Mouse (Mus musculus) cerebellum, adult 2 months (tissue): ENCODE data around the gene Mtss1l. TPM values are rescaled to one million over a fixed set of nuclear protein-coding genes. Genes with fewer than 3 reads are reported as not detected.

Experiments used
- DNase-seq, 2 experiments: peaks; one replicate each; pipeline ENCODE4 v3.0.0; 2021
- H3K27ac ChIP-seq: fragments of 200-500 bp; 2 replicates; pipeline ENCODE4 v1.5.1; 2012; ENCODE audit warnings: low read length, control low read depth, inconsistent platforms; ENCODE audit not compliant: insufficient read depth
- H3K27me3 ChIP-seq: fragments of 200-500 bp; 2 replicates; pipeline ENCODE4 v1.6.1; 2012; ENCODE audit warnings: inconsistent platforms, mild to moderate bottlenecking, low read length, moderate library complexity; ENCODE audit not compliant: control insufficient read depth, insufficient read depth
- H3K4me1 ChIP-seq: fragments of 200-500 bp; 2 replicates; pipeline ENCODE4 v1.6.1; 2011; ENCODE audit warnings: low read length; ENCODE audit not compliant: control insufficient read depth, insufficient read depth
- H3K4me3 ChIP-seq: fragments of 200-500 bp; replicated peaks from 2 replicates; pipeline ENCODE3; 2011; ENCODE audit warnings: mild to moderate bottlenecking, low read depth, low read length, control low read depth; ENCODE audit not compliant: insufficient read depth
- CTCF ChIP-seq: fragments of 200-500 bp; IDR thresholded peaks from 2 replicates; pipeline ENCODE4 v1.5.1; 2011; ENCODE audit warnings: low read depth, mild to moderate bottlenecking, control low read depth, low read length, moderate library complexity, borderline replicate concordance; ENCODE audit not compliant: insufficient read depth
- POLR2A ChIP-seq: fragments of 200-500 bp; IDR thresholded peaks from 2 replicates; pipeline ENCODE4 v1.6.1; 2011; ENCODE audit warnings: low read length, control low read depth, borderline replicate concordance; ENCODE audit not compliant: insufficient read depth
- WGBS: fragments of 180-500 bp; shearing (Covaris S2); methylation state at CpG from one replicate; pipeline ENCODE4 v1.1.7; 2018; 5-methylcytosine and 5-hydroxymethylcytosine counted together
- polyA plus RNA-seq: library from polyadenylated mRNA; depleted of rRNA; stranded (reverse); fragments of >200 nt; gene quantifications from 2 replicates; pipeline ENCODE4 v1.2.3, GENCODE M21; 2012

Mtss1l gene
- polyA plus RNA-seq, 1 experiment: 257 TPM

DNA sequence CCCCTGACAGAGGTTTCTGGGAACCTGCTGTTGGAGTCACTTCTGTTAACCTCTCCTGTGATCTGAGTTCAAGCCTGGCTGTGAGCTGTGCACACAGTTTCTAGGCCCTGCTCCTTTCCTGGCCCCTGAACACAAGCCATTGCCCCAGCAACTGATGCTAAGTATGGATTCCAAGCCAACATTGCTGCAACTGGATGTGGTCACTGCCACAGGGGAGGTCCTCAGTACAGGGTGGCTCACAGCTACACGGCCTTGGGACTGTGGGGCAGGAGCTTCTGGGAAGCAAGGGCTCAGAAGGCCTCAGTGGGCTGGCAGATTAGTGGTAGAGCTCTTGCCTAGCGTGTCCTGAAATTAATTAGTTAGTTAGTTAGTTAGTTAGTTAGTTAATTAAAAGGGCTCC is 20.7 kb upstream of the Mtss1l start:
- TF ChIP-seq CTCF (no peak), POLR2A (no peak)

GRCm38 (mm10) chr8:110702636-110703459 is 18.4 kb upstream of the Mtss1l start:
- H3K27me3 ChIP-seq: no peaks in the 10 kb centered on the region
- WGBS: 45% methylated on average over 9 of the region's 9 CpGs
- DNase-seq: peak in 1 of 2 experiments; percentile 53
- no peak overlapping the region for H3K4me3 ChIP-seq
- TF ChIP-seq CTCF: no peak
- no peak for TF ChIP-seq POLR2A
- peak overlapping the region; percentile 96 for H3K27ac ChIP-seq
- H3K4me1 ChIP-seq: peaks cover 54% of the 10 kb centered on the region

More for the DNA sequence above, 20.7 kb upstream of the Mtss1l start:
- H3K27me3 ChIP-seq: no peaks in the 10 kb centered on the region
- WGBS: 87% methylated on average over 2 of the region's 2 CpGs
- H3K4me1 ChIP-seq: peaks cover 52% of the 10 kb centered on the region
- no peak for DNase-seq
- no peak overlapping the region for H3K27ac ChIP-seq
- H3K4me3 ChIP-seq: no peak overlapping the region

DNA sequence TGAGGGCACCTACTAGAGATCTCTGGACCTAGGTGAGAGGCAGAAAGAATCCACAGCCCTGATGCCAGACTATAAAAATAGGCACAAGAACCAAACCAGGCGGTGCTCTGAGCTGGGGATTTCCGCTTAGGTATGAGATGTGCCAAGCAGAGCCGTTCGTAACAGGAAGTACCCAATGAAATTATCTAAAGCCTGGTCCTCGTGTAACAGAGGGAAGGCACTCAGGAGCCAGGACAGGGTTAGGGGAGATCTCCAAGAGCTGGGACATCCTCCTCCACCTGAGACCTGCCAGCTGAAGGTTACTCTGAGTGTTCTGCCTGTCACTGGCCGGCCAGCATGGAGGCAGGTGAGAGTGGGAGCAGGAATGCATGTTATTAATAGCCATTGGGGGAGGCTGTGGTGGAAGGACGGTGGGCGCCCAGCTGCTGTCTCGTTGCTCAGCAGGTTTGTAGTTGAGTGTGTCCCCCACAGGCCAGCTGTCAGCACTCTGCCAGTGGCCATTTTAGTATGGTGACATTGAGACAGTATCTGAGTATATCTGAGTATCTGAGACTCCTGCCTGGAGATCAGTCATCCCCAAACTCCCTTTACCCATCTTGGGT is 17.7 kb upstream of the Mtss1l start:
- Histone ChIP-seq H3K4me3 (no peak overlapping the region), H3K27ac (peak overlapping the region; percentile 96), H3K4me1 (peaks cover 54% of the 10 kb centered on the region), H3K27me3 (no peaks in the 10 kb centered on the region)
- DNase-seq: peak; percentile 55 to 62
- TF ChIP-seq POLR2A: no peak
- no peak for TF ChIP-seq CTCF
- WGBS: 26% methylated on average over 9 of the region's 9 CpGs

DNA sequence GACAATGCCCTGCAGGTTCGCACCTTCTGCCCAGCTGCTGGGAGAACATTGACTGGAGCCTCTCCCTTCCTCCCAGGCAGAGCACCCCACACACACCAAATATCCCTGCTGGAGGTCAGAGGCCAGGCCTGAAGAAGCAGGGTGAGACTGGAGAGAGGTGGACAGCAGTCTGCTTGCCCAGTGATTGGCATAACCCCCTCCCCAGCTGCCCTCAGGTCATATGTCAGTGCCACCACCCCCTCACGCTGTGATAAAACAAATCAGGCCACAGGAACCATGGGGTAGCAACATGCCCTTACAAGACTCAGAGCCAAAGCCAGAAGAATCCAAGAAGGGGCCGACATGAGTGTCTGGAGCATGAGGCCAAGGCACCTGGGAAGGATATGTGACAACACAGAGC is 17.2 kb upstream of the Mtss1l start:
- no peak overlapping the region for H3K4me3 ChIP-seq
- 55% methylated on average over 3 of the region's 3 CpGs for WGBS
- peak overlapping the region; percentile 96 for H3K27ac ChIP-seq
- TF ChIP-seq CTCF: no peak
- no peak for TF ChIP-seq POLR2A
- peaks cover 54% of the 10 kb centered on the region for H3K4me1 ChIP-seq
- no peaks in the 10 kb centered on the region for H3K27me3 ChIP-seq
- DNase-seq: peak in 1 of 2 experiments; percentile 43

GRCm38 (mm10) chr8:110705391-110706287 is 15.6 kb upstream of the Mtss1l start:
- peaks cover 54% of the 10 kb centered on the region for H3K4me1 ChIP-seq
- H3K27ac ChIP-seq: peak overlapping the region; percentile 96
- peak; percentile 91 to 96 for DNase-seq
- WGBS: 11% methylated on average over 14 of the region's 14 CpGs
- H3K27me3 ChIP-seq: no peaks in the 10 kb centered on the region
- TF ChIP-seq POLR2A: no peak
- no peak for TF ChIP-seq CTCF
- no peak overlapping the region for H3K4me3 ChIP-seq

GRCm38 (mm10) chr8:110706288-110706870 is 14.9 kb upstream of the Mtss1l start:
- 85% methylated on average over 3 of the region's 3 CpGs for WGBS
- peak in 1 of 2 experiments; percentile 31 for DNase-seq
- H3K27ac ChIP-seq: peak overlapping the region; percentile 96
- no peak overlapping the region for H3K4me3 ChIP-seq
- TF ChIP-seq POLR2A: no peak
- no peak for TF ChIP-seq CTCF
- H3K27me3 ChIP-seq: no peaks in the 10 kb centered on the region
- peaks cover 61% of the 10 kb centered on the region for H3K4me1 ChIP-seq

DNA sequence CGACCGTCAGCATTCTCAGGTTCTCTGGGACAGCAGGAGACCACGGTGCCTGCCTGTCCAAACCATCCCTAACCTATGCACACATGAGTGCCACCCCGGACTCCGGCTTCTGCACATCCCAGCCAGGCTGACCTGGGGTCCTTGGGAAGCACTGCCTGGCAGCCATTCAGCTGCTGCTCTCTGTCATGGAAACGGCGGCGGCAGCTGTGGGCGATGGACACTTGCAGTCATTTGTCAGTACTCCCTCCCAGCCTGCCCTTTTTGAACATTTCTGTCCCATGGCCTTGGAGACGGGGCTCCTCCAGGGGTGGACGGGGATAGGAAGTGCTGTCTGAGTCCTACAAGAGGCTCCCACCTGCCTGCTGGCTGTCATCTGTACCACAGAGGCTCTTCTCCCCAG is 12.8 kb upstream of the Mtss1l start:
- WGBS: 65% methylated on average over 11 of the region's 11 CpGs
- no peak for DNase-seq
- Histone ChIP-seq H3K27me3 (no peaks in the 10 kb centered on the region), H3K27ac (no peak overlapping the region), H3K4me1 (peaks cover 63% of the 10 kb centered on the region), H3K4me3 (no peak overlapping the region)
- TF ChIP-seq CTCF: no peak
- no peak for TF ChIP-seq POLR2A
